Mouse (Mus musculus) right cerebral cortex, postnatal 36 days (tissue): ENCODE results near the gene Rxfp2.

Experiments
- DNase-seq, 2 experiments: peaks; one replicate each; pipeline ENCODE4 v3.0.0; 2022; ENCODE audit warnings: low spot score in 2 of 2, mixed read lengths in 1 of 2

Rxfp2 gene

GRCm38 (mm10) chr5:150114778-150115177 lies 96.3 kb downstream of the Rxfp2 start:
- DNase-seq, result no peak

GRCm38 (mm10) chr5:150115271-150116092 lies 97.0 kb downstream of the Rxfp2 start:
- no peak for DNase-seq

GRCm38 (mm10) chr5:150116216-150116905 lies 97.9 kb downstream of the Rxfp2 start:
- DNase-seq, result no peak

GRCm38 (mm10) chr5:150116906-150117216 lies 98.4 kb downstream of the Rxfp2 start:
- DNase-seq, result no peak

GRCm38 (mm10) chr5:150118124-150118454 lies 99.6 kb downstream of the Rxfp2 start:
- DNase-seq, result no peak

GRCm38 (mm10) chr5:150118455-150119241 lies 100.2 kb downstream of the Rxfp2 start, which contains the start of gene Fry:
Gene Fry, plus strand, starts transcription at chr5:150118645.
- DNase-seq, result peak; percentile 93 to 95

GRCm38 (mm10) chr5:150120676-150121075 lies 102.2 kb downstream of the Rxfp2 start:
- DNase-seq, result no peak

- no peak for DNase-seq
Measured at GRCm38 (mm10) chr5:150122095-150122494, 103.6 kb downstream of the Rxfp2 start.

- peak; percentile 43 to 57 for DNase-seq
Measured at GRCm38 (mm10) chr5:150122571-150122970, 104.1 kb downstream of the Rxfp2 start.

GRCm38 (mm10) chr5:150125920-150126319 lies 107.4 kb downstream of the Rxfp2 start:
- no peak for DNase-seq

- peak; percentile 40 to 71 for DNase-seq
Measured at GRCm38 (mm10) chr5:150128432-150128831, 110.0 kb downstream of the Rxfp2 start.

GRCm38 (mm10) chr5:150130144-150130543 lies 111.7 kb downstream of the Rxfp2 start:
- DNase-seq, result no peak

GRCm38 (mm10) chr5:150131166-150131565 lies 112.7 kb downstream of the Rxfp2 start:
- no peak for DNase-seq
